Mouse (Mus musculus) MEL (cell line): ENCODE measurements around the gene Vrk3. TPM values are rescaled to one million over a fixed set of nuclear protein-coding genes. Genes with fewer than 3 reads are reported as not detected.

Experiments used
- DNase-seq: peaks from one replicate; pipeline ENCODE4 v3.0.0; 2011; ENCODE audit warnings: low read depth, low spot score
- H3K27ac ChIP-seq: 2 replicates; pipeline ENCODE4 v1.5.1; 2012; ENCODE audit warnings: low read depth, mild to moderate bottlenecking, control low read depth, low read length, moderate library complexity; ENCODE audit not compliant: control insufficient read depth
- H3K27me3 ChIP-seq, 2 experiments: fragments of 150-350 bp in 1 of 2; sonication (generic) in 1 of 2; 2 replicates each; pipeline ENCODE4 v1.6.1; 2012; ENCODE audit warnings: low read length in 2 of 2, mild to moderate bottlenecking in 2 of 2, improper control_type of control experiment in 1 of 2, moderate library complexity in 1 of 2; ENCODE audit not compliant: insufficient read depth in 2 of 2, control insufficient read depth in 1 of 2
- H3K36me3 ChIP-seq, 2 experiments: 2 replicates each; pipeline ENCODE4 v1.6.1; 2012 to 2014; ENCODE audit warnings: low read length in 2 of 2, improper control_type of control experiment in 1 of 2, inconsistent platforms in 1 of 2, mild to moderate bottlenecking in 1 of 2; ENCODE audit not compliant: insufficient read depth in 2 of 2, control insufficient read depth in 1 of 2
- H3K4me1 ChIP-seq, 2 experiments: fragments of 150-350 bp in 1 of 2; sonication (generic) in 1 of 2; 2 replicates each; pipeline ENCODE4 v1.6.1; 2012; ENCODE audit warnings: low read length in 2 of 2, improper control_type of control experiment in 1 of 2, mild to moderate bottlenecking in 1 of 2; ENCODE audit not compliant: insufficient read depth in 2 of 2, control insufficient read depth in 1 of 2
- H3K4me3 ChIP-seq, 2 experiments: fragments of 150-350 bp in 1 of 2; sonication (generic) in 1 of 2; 2 replicates each; pipeline ENCODE4 v1.5.1; 2012; ENCODE audit warnings: low read depth in 2 of 2, low read length in 2 of 2, mild to moderate bottlenecking in 2 of 2, moderate library complexity in 2 of 2, control low read depth in 1 of 2, improper control_type of control experiment in 1 of 2; ENCODE audit not compliant: control insufficient read depth in 1 of 2, insufficient read depth in 1 of 2
- H3K79me2 ChIP-seq: 2 replicates; pipeline ENCODE4 v1.6.1; 2012; ENCODE audit warnings: mild to moderate bottlenecking, low read length, moderate library complexity; ENCODE audit not compliant: control insufficient read depth, poor library complexity, insufficient read depth
- H3K9ac ChIP-seq: 2 replicates; pipeline ENCODE4 v1.6.1; 2012; ENCODE audit warnings: low read depth, mild to moderate bottlenecking, control low read depth, low read length, moderate library complexity; ENCODE audit not compliant: control insufficient read depth, poor library complexity, severe bottlenecking
- H3K9me3 ChIP-seq: fragments of 150-350 bp; sonication (generic); replicated peaks from 2 replicates; pipeline ENCODE4 v1.6.1; 2012; ENCODE audit warnings: mild to moderate bottlenecking, low read length, improper control_type of control experiment, moderate library complexity; ENCODE audit not compliant: insufficient read depth
- BHLHE40 ChIP-seq: IDR thresholded peaks from 2 replicates; pipeline ENCODE4 v1.6.1; 2012; ENCODE audit warnings: low read depth, mild to moderate bottlenecking, inconsistent platforms, low read length, improper control_type of control experiment, borderline replicate concordance
- CHD1 ChIP-seq: IDR thresholded peaks from 2 replicates; pipeline ENCODE4 v1.6.1; 2012; ENCODE audit warnings: low read depth, mild to moderate bottlenecking, inconsistent platforms, low read length, improper control_type of control experiment
- CHD2 ChIP-seq: IDR thresholded peaks from 2 replicates; pipeline ENCODE4 v1.6.1; 2011; ENCODE audit warnings: low read length, improper control_type of control experiment
- CTCF ChIP-seq, 3 experiments: IDR thresholded peaks in 2 of 3; conservative IDR thresholded peaks in 1 of 3; 2 replicates each; pipeline ENCODE4 v1.5.1; 2011 to 2012; ENCODE audit warnings: low read length in 3 of 3, low read depth in 2 of 3, mild to moderate bottlenecking in 2 of 3, improper control_type of control experiment in 1 of 3, inconsistent platforms in 1 of 3, mixed read lengths in 1 of 3, moderate library complexity in 1 of 3; ENCODE audit not compliant: control insufficient read depth in 1 of 3, insufficient read depth in 1 of 3, poor library complexity in 1 of 3, severe bottlenecking in 1 of 3
- ETS1 ChIP-seq: IDR thresholded peaks from 2 replicates; pipeline ENCODE4 v1.6.1; 2012; ENCODE audit warnings: low read depth, mild to moderate bottlenecking, inconsistent platforms, low read length, improper control_type of control experiment, moderate library complexity
- GABPA ChIP-seq: IDR thresholded peaks from 2 replicates; pipeline ENCODE4 v1.6.1; 2012; ENCODE audit warnings: low read depth, mild to moderate bottlenecking, inconsistent platforms, low read length, improper control_type of control experiment, moderate library complexity
- GATA1 ChIP-seq: IDR thresholded peaks from 2 replicates; pipeline ENCODE4 v1.6.1; 2011; ENCODE audit warnings: low read depth, low read length, improper control_type of control experiment
- HCFC1 ChIP-seq: IDR thresholded peaks from 2 replicates; pipeline ENCODE4 v1.6.1; 2012; ENCODE audit warnings: low read depth, mild to moderate bottlenecking, inconsistent platforms, low read length, improper control_type of control experiment, moderate library complexity
- JUND ChIP-seq: IDR thresholded peaks from 2 replicates; pipeline ENCODE4 v1.6.1; 2011; ENCODE audit warnings: low read depth, mild to moderate bottlenecking, improper control_type of control experiment, low read length
- MAFK ChIP-seq: IDR thresholded peaks from 2 replicates; pipeline ENCODE4 v1.6.1; 2011; ENCODE audit warnings: low read depth, mild to moderate bottlenecking, low read length, improper control_type of control experiment, borderline replicate concordance
- MAX ChIP-seq: IDR thresholded peaks from 2 replicates; pipeline ENCODE4 v1.6.1; 2011; ENCODE audit warnings: low read length, improper control_type of control experiment
- MAZ ChIP-seq: IDR thresholded peaks from 2 replicates; pipeline ENCODE4 v1.6.1; 2012; ENCODE audit warnings: low read depth, mild to moderate bottlenecking, inconsistent platforms, low read length, improper control_type of control experiment
- MEF2A ChIP-seq: IDR thresholded peaks from 2 replicates; pipeline ENCODE4 v1.6.1; 2014; ENCODE audit warnings: low read depth, mild to moderate bottlenecking, inconsistent platforms, low read length, improper control_type of control experiment; ENCODE audit not compliant: poor library complexity, insufficient replicate concordance, severe bottlenecking; ENCODE audit errors: extremely low read depth
- MXI1 ChIP-seq: IDR thresholded peaks from 2 replicates; pipeline ENCODE4 v1.6.1; 2011; ENCODE audit warnings: mild to moderate bottlenecking, low read depth, low read length, improper control_type of control experiment
- MYC ChIP-seq: IDR thresholded peaks from 2 replicates; pipeline ENCODE4 v1.6.1; 2011; ENCODE audit warnings: low read depth, mild to moderate bottlenecking, low read length, improper control_type of control experiment, moderate library complexity
- NELFE ChIP-seq: IDR thresholded peaks from 2 replicates; pipeline ENCODE4 v1.6.1; 2011; ENCODE audit warnings: low read depth, low read length, improper control_type of control experiment
- NRF1 ChIP-seq: IDR thresholded peaks from 2 replicates; pipeline ENCODE4 v1.6.1; 2014; ENCODE audit warnings: low read depth, mild to moderate bottlenecking, inconsistent platforms, low read length, improper control_type of control experiment, moderate library complexity; ENCODE audit not compliant: poor library complexity, insufficient read depth, severe bottlenecking
- POLR2A ChIP-seq, 2 experiments: IDR thresholded peaks; 2 replicates each; pipeline ENCODE4 v1.6.1; 2011 to 2012; ENCODE audit warnings: low read length in 2 of 2, mild to moderate bottlenecking in 2 of 2, control low read depth in 1 of 2, improper control_type of control experiment in 1 of 2, low read depth in 1 of 2, moderate library complexity in 1 of 2; ENCODE audit not compliant: control insufficient read depth in 1 of 2, insufficient read depth in 1 of 2, poor library complexity in 1 of 2
- POLR2AphosphoS2 ChIP-seq: IDR thresholded peaks from 2 replicates; pipeline ENCODE4 v1.6.1; 2011; ENCODE audit warnings: low read length, improper control_type of control experiment
- POLR2AphosphoS5 ChIP-seq: IDR thresholded peaks from 2 replicates; pipeline ENCODE4 v1.6.1; 2012; ENCODE audit warnings: low read depth, borderline replicate concordance, mild to moderate bottlenecking, inconsistent platforms, low read length, moderate library complexity, mixed read lengths
- RAD21 ChIP-seq: IDR thresholded peaks from 2 replicates; pipeline ENCODE4 v1.6.1; 2011; ENCODE audit warnings: mild to moderate bottlenecking, low read depth, low read length, improper control_type of control experiment
- RCOR1 ChIP-seq: IDR thresholded peaks from 2 replicates; pipeline ENCODE4 v1.6.1; 2012; ENCODE audit warnings: low read depth, mild to moderate bottlenecking, inconsistent platforms, low read length, improper control_type of control experiment
- SIN3A ChIP-seq: IDR thresholded peaks from 2 replicates; pipeline ENCODE4 v1.6.1; 2012; ENCODE audit warnings: low read length, improper control_type of control experiment, inconsistent platforms
- SMC3 ChIP-seq: IDR thresholded peaks from 2 replicates; pipeline ENCODE4 v1.6.1; 2011; ENCODE audit warnings: low read depth, low read length, improper control_type of control experiment
- TAL1 ChIP-seq: IDR thresholded peaks from 2 replicates; pipeline ENCODE4 v1.6.1; 2012; ENCODE audit warnings: mild to moderate bottlenecking, inconsistent platforms, low read length, moderate library complexity, mixed read lengths
- TBP ChIP-seq: IDR thresholded peaks from 2 replicates; pipeline ENCODE4 v1.8.0; 2011; ENCODE audit warnings: low read depth, low read length, improper control_type of control experiment
- TCF12 ChIP-seq: IDR thresholded peaks from 2 replicates; pipeline ENCODE4 v1.6.1; 2014; ENCODE audit warnings: low read depth, mild to moderate bottlenecking, inconsistent platforms, low read length, improper control_type of control experiment, moderate library complexity
- UBTF ChIP-seq: IDR thresholded peaks from 2 replicates; pipeline ENCODE4 v1.6.1; 2012; ENCODE audit warnings: low read depth, mild to moderate bottlenecking, inconsistent platforms, low read length, improper control_type of control experiment, moderate library complexity, borderline replicate concordance; ENCODE audit not compliant: insufficient read depth
- USF1 ChIP-seq: IDR thresholded peaks from 2 replicates; pipeline ENCODE4 v1.6.1; 2014; ENCODE audit warnings: low read depth, mild to moderate bottlenecking, inconsistent platforms, low read length, improper control_type of control experiment, moderate library complexity
- USF2 ChIP-seq, 2 experiments: IDR thresholded peaks; 2 replicates each; pipeline ENCODE4 v1.6.1; 2011 to 2012; ENCODE audit warnings: improper control_type of control experiment in 2 of 2, low read length in 2 of 2, borderline replicate concordance in 1 of 2, inconsistent platforms in 1 of 2, low read depth in 1 of 2, mild to moderate bottlenecking in 1 of 2; ENCODE audit not compliant: insufficient read depth in 1 of 2
- ZC3H11A ChIP-seq: IDR thresholded peaks from 2 replicates; pipeline ENCODE4 v1.6.1; 2012; ENCODE audit warnings: low read depth, mild to moderate bottlenecking, inconsistent platforms, low read length, improper control_type of control experiment
- ZKSCAN1 ChIP-seq: IDR thresholded peaks from 2 replicates; pipeline ENCODE4 v1.6.1; 2012; ENCODE audit warnings: low read depth, mild to moderate bottlenecking, inconsistent platforms, low read length, improper control_type of control experiment, moderate library complexity
- ZMIZ1 ChIP-seq: IDR thresholded peaks from 2 replicates; pipeline ENCODE4 v1.6.1; 2012; ENCODE audit warnings: low read depth, mild to moderate bottlenecking, inconsistent platforms, low read length, improper control_type of control experiment, moderate library complexity
- ZNF384 ChIP-seq: IDR thresholded peaks from 2 replicates; pipeline ENCODE4 v1.6.1; 2012; ENCODE audit warnings: low read depth, mild to moderate bottlenecking, inconsistent platforms, low read length, improper control_type of control experiment
- polyA plus RNA-seq, 2 experiments: library from polyadenylated mRNA; stranded (reverse) in 1 of 2; unstranded in 1 of 2; fragments of >175 nt in 1 of 2; fragments of >200 nt in 1 of 2; gene quantifications; 2 replicates each; pipeline versions ENCODE4 v1.2.1 to v1.2.4; 2012; ENCODE audit warnings: low replicate concordance in 2 of 2, low read depth in 1 of 2; ENCODE audit not compliant: insufficient read length in 2 of 2, insufficient read depth in 1 of 2, missing spikeins in 1 of 2
- total RNA-seq: library from RNA; depleted of rRNA; stranded (reverse); fragments of 300-350 nt; gene quantifications from 2 replicates; pipeline ENCODE4 v1.2.3, GENCODE M21; 2012; rRNA removed

Gene Vrk3
- 24.9 and 25.7 TPM in 2 replicates for total RNA-seq
- polyA plus RNA-seq: 10 to 100 TPM in 1 of 2 experiments, not detected in 1; 55.6 TPM

GRCm38 (mm10) chr7:44748101-44749044 lies at the start of gene Vrk3:
Vrk3 (plus strand) TSS chr7:44748413.
- peaks cover 0 to 9% of the 10 kb centered on the region in 2 experiments; a peak in 2 of 4 replicates for H3K36me3 ChIP-seq
- peak within 1 kb of the TSS; percentile 65 to 71 for H3K4me3 ChIP-seq
- H3K79me2 ChIP-seq: peaks cover 7% of the 10 kb centered on the region
- H3K27me3 ChIP-seq: no peaks in the 10 kb centered on the region
- H3K27ac ChIP-seq: peak within 1 kb of the TSS; percentile 98
- peaks cover 0 to 12% of the 10 kb centered on the region in 2 experiments; a peak in 2 of 4 replicates for H3K4me1 ChIP-seq
- peak within 1 kb of the TSS; percentile 97 for H3K9ac ChIP-seq
- DNase-seq: peak; percentile 99
- H3K9me3 ChIP-seq: no peaks in the 10 kb centered on the region
- TF ChIP-seq CHD1 (no peak), RCOR1 (no peak), POLR2AphosphoS5 (no peak), GABPA (no peak), MXI1 (peak; percentile 83; the same call in 1 of the 2 replicates), RAD21 (no peak), ZMIZ1 (no peak), MAZ (peak; percentile 96), USF2 (IDR thresholded peaks at IDR 0.05; ENCODE audit: borderline replicate concordance in 1 of 2, insufficient read depth in 1 of 2, low read depth in 1 of 2, low read length in 2 of 2) (no peak), MYC (peak; percentile 74), POLR2AphosphoS2 (no peak), HCFC1 (peak; percentile 98), NRF1 (peak; percentile 78), ZC3H11A (no peak), GATA1 (peak; percentile 51), SMC3 (no peak), JUND (no peak), TAL1 (no peak), POLR2A (IDR thresholded peaks at IDR 0.05; ENCODE audit: control insufficient read depth in 1 of 2, insufficient read depth in 1 of 2, low read depth in 1 of 2, low read length in 2 of 2, poor library complexity in 1 of 2) (peak; percentile 74 to 76; a peak in 3 of 4 replicates), CTCF (IDR thresholded peaks at IDR 0.05 in 2 of 3, conservative IDR thresholded peaks at IDR 0.05 in 1 of 3; ENCODE audit: control insufficient read depth in 1 of 3, insufficient read depth in 1 of 3, low read depth in 2 of 3, low read length in 3 of 3, poor library complexity in 1 of 3, severe bottlenecking in 1 of 3) (no peak), MEF2A (no peak), MAFK (no peak), USF1 (0 out of 2 replicates have a peak, but pooled peaks have one; percentile 30), MAX (peak; percentile 80), ZNF384 (no peak), ETS1 (peak; percentile 22; the same call in 1 of the 2 replicates), TBP (peak; percentile 32; the same call in 1 of the 2 replicates), TCF12 (peak; percentile 22; the same call in 1 of the 2 replicates), BHLHE40 (no peak), NELFE (peak; percentile 46), ZKSCAN1 (no peak), UBTF (no peak), SIN3A (peak; percentile 91), CHD2 (peak; percentile 46; the same call in 1 of the 2 replicates)
